Mouse (Mus musculus) T-helper 1 cell (primary cell): ENCODE data around the gene Tgfbr2.

Experiments
- in situ Hi-C: fragments of 300-600 bp; cut with MboI, MseI; formaldehyde crosslinking; loops from one replicate; pipeline ENCODE4 v1.15.1; 2025; ENCODE audit warnings: high pct_unique_total_duplicates

The Tgfbr2 gene

GRCm38 (mm10) chr9:116174481-116175461 is at the start of gene Tgfbr2:
Tgfbr2 (minus strand) TSS chr9:116175360.
- in situ Hi-C loops, result loop anchor here (5.0 kb wide), 1 partner anchor 68 kb away; no protein-coding TSS in a partner anchor

- in situ Hi-C loops, result no loop called here
These were observed 48.2 kb upstream of the Tgfbr2 start for GRCm38 (mm10) chr9:116223368-116223767.

GRCm38 (mm10) chr9:116222643-116223042 is 47.5 kb upstream of the Tgfbr2 start:
- in situ Hi-C loops, result no loop called here

GRCm38 (mm10) chr9:116222000-116222399 is 46.8 kb upstream of the Tgfbr2 start:
- in situ Hi-C loops, result no loop called here

- in situ Hi-C loops, result no loop called here
These were observed 46.4 kb upstream of the Tgfbr2 start for GRCm38 (mm10) chr9:116221565-116221964.

GRCm38 (mm10) chr9:116220616-116221015 is 45.5 kb upstream of the Tgfbr2 start:
- in situ Hi-C loops, result no loop called here

GRCm38 (mm10) chr9:116220159-116220515 is 45.0 kb upstream of the Tgfbr2 start:
- in situ Hi-C loops, result no loop called here

GRCm38 (mm10) chr9:116219234-116220158 is 44.3 kb upstream of the Tgfbr2 start:
- in situ Hi-C loops, result no loop called here

- in situ Hi-C loops, result no loop called here
These were observed 43.6 kb upstream of the Tgfbr2 start for GRCm38 (mm10) chr9:116218780-116219179.

- in situ Hi-C loops, result no loop called here
These were observed 41.9 kb upstream of the Tgfbr2 start for GRCm38 (mm10) chr9:116217099-116217498.

- in situ Hi-C loops, result no loop called here
These were observed 41.5 kb upstream of the Tgfbr2 start for GRCm38 (mm10) chr9:116216677-116217076.

GRCm38 (mm10) chr9:116214296-116214695 is 39.1 kb upstream of the Tgfbr2 start:
- in situ Hi-C loops, result no loop called here

- in situ Hi-C loops, result no loop called here
These were observed 37.9 kb upstream of the Tgfbr2 start for GRCm38 (mm10) chr9:116212915-116213619.

GRCm38 (mm10) chr9:116212069-116212468 is 36.9 kb upstream of the Tgfbr2 start:
- in situ Hi-C loops, result no loop called here

GRCm38 (mm10) chr9:116208169-116208904 is 33.2 kb upstream of the Tgfbr2 start:
- in situ Hi-C loops, result no loop called here

- in situ Hi-C loops, result no loop called here
These were observed 31.7 kb upstream of the Tgfbr2 start for GRCm38 (mm10) chr9:116206901-116207300.

GRCm38 (mm10) chr9:116203675-116204074 is 28.5 kb upstream of the Tgfbr2 start:
- in situ Hi-C loops, result no loop called here

- in situ Hi-C loops, result no loop called here
These were observed 24.0 kb upstream of the Tgfbr2 start for GRCm38 (mm10) chr9:116199127-116199526.

GRCm38 (mm10) chr9:116198488-116198887 is 23.3 kb upstream of the Tgfbr2 start:
- in situ Hi-C loops, result no loop called here

GRCm38 (mm10) chr9:116197491-116198170 is 22.5 kb upstream of the Tgfbr2 start:
- in situ Hi-C loops, result no loop called here
